Mouse (Mus musculus): ENCODE measurements at regions not wholly inside any gene's neighbourhood (a gene's known extent, or its start where the extent isn't known, plus 50 kb on each side); places are given as distances from the start of the nearest gene placed in this dataset.
"Not testable (repeated sequence)": the region's sequence is repeated elsewhere in the genome, so short reads cannot be mapped to it uniquely, and the experiment has no call there.

- 77% methylated on average over 11 of the region's 11 CpGs for WGBS
- H3K27ac ChIP-seq, result no peak overlapping the region
Observed at GRCm38 (mm10) chr9:82609111-82609510, 220.2 kb upstream of the Irak1bp1 start.

GRCm38 (mm10) chr9:82609946-82610345 lies 219.4 kb upstream of the Irak1bp1 start:
- no peak overlapping the region for H3K9ac ChIP-seq
- H3K36me3 ChIP-seq (replicated peaks; ENCODE audit: control insufficient read depth, insufficient read depth), result no peaks in the 10 kb centered on the region
- H3K4me1 ChIP-seq (replicated peaks; ENCODE audit: control insufficient read depth, insufficient read depth, low read length), result no peaks in the 10 kb centered on the region
- no peak overlapping the region for H3K27ac ChIP-seq
- ATAC-seq (ENCODE audit: low FRiP score) (0 out of 2 replicates have a peak, but pooled peaks have one; percentile 14), DNase-seq (ENCODE audit: low spot score) (no peak)
- 85% methylated on average over 4 of the region's 4 CpGs for WGBS
- no peaks in the 10 kb centered on the region for H3K27me3 ChIP-seq (ENCODE audit: control insufficient read depth, insufficient read depth, low read length)
- no peak overlapping the region for H3K4me2 ChIP-seq (replicated peaks)
- no peak overlapping the region for H3K4me3 ChIP-seq (replicated peaks; ENCODE audit: low read length)
- H3K9me3 ChIP-seq (ENCODE audit: control insufficient read depth, low read length), result no peaks in the 10 kb centered on the region

More at GRCm38 (mm10) chr9:82609111-82609510, 220.2 kb upstream of the Irak1bp1 start:
- DNase-seq (ENCODE audit: low spot score) (no peak), ATAC-seq (ENCODE audit: low FRiP score) (no peak)
- Histone ChIP-seq H3K4me1 (replicated peaks; ENCODE audit: control insufficient read depth, insufficient read depth, low read length) (no peaks in the 10 kb centered on the region), H3K4me2 (replicated peaks) (no peak overlapping the region), H3K27me3 (ENCODE audit: control insufficient read depth, insufficient read depth, low read length) (no peaks in the 10 kb centered on the region), H3K4me3 (replicated peaks; ENCODE audit: low read length) (no peak overlapping the region), H3K9me3 (ENCODE audit: control insufficient read depth, low read length) (no peaks in the 10 kb centered on the region), H3K9ac (no peak overlapping the region), H3K36me3 (replicated peaks; ENCODE audit: control insufficient read depth, insufficient read depth) (no peaks in the 10 kb centered on the region)

GRCm38 (mm10) chr9:82612526-82612925 lies 216.8 kb upstream of the Irak1bp1 start:
- no peaks in the 10 kb centered on the region for H3K36me3 ChIP-seq (replicated peaks; ENCODE audit: control insufficient read depth, insufficient read depth)
- ATAC-seq (ENCODE audit: low FRiP score), result no peak
- H3K4me3 ChIP-seq (replicated peaks; ENCODE audit: low read length), result no peak overlapping the region
- H3K9me3 ChIP-seq (ENCODE audit: control insufficient read depth, low read length), result no peaks in the 10 kb centered on the region
- H3K4me2 ChIP-seq (replicated peaks), result no peak overlapping the region
- H3K27me3 ChIP-seq (ENCODE audit: control insufficient read depth, insufficient read depth, low read length), result no peaks in the 10 kb centered on the region
- DNase-seq (ENCODE audit: low spot score), result no peak
- 92% methylated on average over 2 of the region's 2 CpGs for WGBS
- H3K27ac ChIP-seq, result no peak overlapping the region
- H3K9ac ChIP-seq, result no peak overlapping the region
- H3K4me1 ChIP-seq (replicated peaks; ENCODE audit: control insufficient read depth, insufficient read depth, low read length), result no peaks in the 10 kb centered on the region

- H3K4me3 ChIP-seq (replicated peaks; ENCODE audit: low read length), result no peak overlapping the region
- no peak overlapping the region for H3K4me2 ChIP-seq (replicated peaks)
- ATAC-seq (ENCODE audit: low FRiP score) (no peak), DNase-seq (ENCODE audit: low spot score) (no peak)
- H3K36me3 ChIP-seq (replicated peaks; ENCODE audit: control insufficient read depth, insufficient read depth), result no peaks in the 10 kb centered on the region
- no peak overlapping the region for H3K9ac ChIP-seq
- no peak overlapping the region for H3K27ac ChIP-seq
- no peaks in the 10 kb centered on the region for H3K9me3 ChIP-seq (ENCODE audit: control insufficient read depth, low read length)
- no peaks in the 10 kb centered on the region for H3K4me1 ChIP-seq (replicated peaks; ENCODE audit: control insufficient read depth, insufficient read depth, low read length)
- H3K27me3 ChIP-seq (ENCODE audit: control insufficient read depth, insufficient read depth, low read length), result no peaks in the 10 kb centered on the region
- 86% methylated on average over 3 of the region's 3 CpGs for WGBS
Observed at GRCm38 (mm10) chr9:82632411-82632810, 196.9 kb upstream of the Irak1bp1 start.

- no peaks in the 10 kb centered on the region for H3K36me3 ChIP-seq (replicated peaks; ENCODE audit: control insufficient read depth, insufficient read depth)
- H3K4me2 ChIP-seq (replicated peaks), result no peak overlapping the region
- no peaks in the 10 kb centered on the region for H3K27me3 ChIP-seq (ENCODE audit: control insufficient read depth, insufficient read depth, low read length)
- no peak overlapping the region for H3K4me3 ChIP-seq (replicated peaks; ENCODE audit: low read length)
- DNase-seq (ENCODE audit: low spot score), result no peak
- H3K4me1 ChIP-seq (replicated peaks; ENCODE audit: control insufficient read depth, insufficient read depth, low read length), result no peaks in the 10 kb centered on the region
- WGBS, result 82% methylated on average over 2 of the region's 2 CpGs
- no peak overlapping the region for H3K27ac ChIP-seq
- ATAC-seq (ENCODE audit: low FRiP score), result no peak
- no peaks in the 10 kb centered on the region for H3K9me3 ChIP-seq (ENCODE audit: control insufficient read depth, low read length)
- no peak overlapping the region for H3K9ac ChIP-seq
Observed at GRCm38 (mm10) chr9:82640277-82640676, 189.1 kb upstream of the Irak1bp1 start.

- H3K9ac ChIP-seq, result no peak overlapping the region
- no peak overlapping the region for H3K27ac ChIP-seq
- no peak overlapping the region for H3K4me2 ChIP-seq (replicated peaks)
- WGBS, result 31% methylated on average over 1 of the region's 1 CpGs
- no peaks in the 10 kb centered on the region for H3K27me3 ChIP-seq (ENCODE audit: control insufficient read depth, insufficient read depth, low read length)
- ATAC-seq (ENCODE audit: low FRiP score) (no peak), DNase-seq (ENCODE audit: low spot score) (peak; percentile 83)
- H3K9me3 ChIP-seq (ENCODE audit: control insufficient read depth, low read length), result no peaks in the 10 kb centered on the region
- no peaks in the 10 kb centered on the region for H3K36me3 ChIP-seq (replicated peaks; ENCODE audit: control insufficient read depth, insufficient read depth)
- no peak overlapping the region for H3K4me3 ChIP-seq (replicated peaks; ENCODE audit: low read length)
- H3K4me1 ChIP-seq (replicated peaks; ENCODE audit: control insufficient read depth, insufficient read depth, low read length), result no peaks in the 10 kb centered on the region
Observed at GRCm38 (mm10) chr9:82643900-82644299, 185.4 kb upstream of the Irak1bp1 start.

- H3K4me1 ChIP-seq (replicated peaks; ENCODE audit: control insufficient read depth, insufficient read depth, low read length); ATAC-seq (ENCODE audit: low FRiP score); H3K4me2 ChIP-seq (replicated peaks); H3K27ac ChIP-seq; H3K27me3 ChIP-seq (ENCODE audit: control insufficient read depth, insufficient read depth, low read length); H3K9me3 ChIP-seq (ENCODE audit: control insufficient read depth, low read length); H3K9ac ChIP-seq; H3K4me3 ChIP-seq (replicated peaks; ENCODE audit: low read length); DNase-seq (ENCODE audit: low spot score); H3K36me3 ChIP-seq (replicated peaks; ENCODE audit: control insufficient read depth, insufficient read depth): not testable (repeated sequence)
- 37% methylated on average over 1 of the region's 1 CpGs for WGBS
Observed at GRCm38 (mm10) chr9:82655511-82655910, 173.8 kb upstream of the Irak1bp1 start.

GRCm38 (mm10) chr9:82682196-82682595 lies 147.1 kb upstream of the Irak1bp1 start:
- no peaks in the 10 kb centered on the region for H3K36me3 ChIP-seq (replicated peaks; ENCODE audit: control insufficient read depth, insufficient read depth)
- no peaks in the 10 kb centered on the region for H3K27me3 ChIP-seq (ENCODE audit: control insufficient read depth, insufficient read depth, low read length)
- H3K4me3 ChIP-seq (replicated peaks; ENCODE audit: low read length), result no peak overlapping the region
- ATAC-seq (ENCODE audit: low FRiP score) (no peak), DNase-seq (ENCODE audit: low spot score) (no peak)
- H3K4me2 ChIP-seq (replicated peaks), result no peak overlapping the region
- H3K4me1 ChIP-seq (replicated peaks; ENCODE audit: control insufficient read depth, insufficient read depth, low read length), result no peaks in the 10 kb centered on the region
- H3K9me3 ChIP-seq (ENCODE audit: control insufficient read depth, low read length), result no peaks in the 10 kb centered on the region
- 86% methylated on average over 1 of the region's 1 CpGs for WGBS
- H3K27ac ChIP-seq, result no peak overlapping the region
- H3K9ac ChIP-seq, result no peak overlapping the region

GRCm38 (mm10) chr9:82709411-82709983 lies 119.8 kb upstream of the Irak1bp1 start:
- Histone ChIP-seq H3K27me3 (ENCODE audit: control insufficient read depth, insufficient read depth, low read length) (no peaks in the 10 kb centered on the region), H3K36me3 (replicated peaks; ENCODE audit: control insufficient read depth, insufficient read depth) (no peaks in the 10 kb centered on the region), H3K4me2 (replicated peaks) (no peak overlapping the region), H3K4me3 (replicated peaks; ENCODE audit: low read length) (no peak overlapping the region), H3K4me1 (replicated peaks; ENCODE audit: control insufficient read depth, insufficient read depth, low read length) (no peaks in the 10 kb centered on the region), H3K9me3 (ENCODE audit: control insufficient read depth, low read length) (no peaks in the 10 kb centered on the region), H3K9ac (no peak overlapping the region), H3K27ac (no peak overlapping the region)
- 29% methylated on average over 2 of the region's 2 CpGs for WGBS
- DNase-seq (ENCODE audit: low spot score) (no peak), ATAC-seq (ENCODE audit: low FRiP score) (no peak)

- Histone ChIP-seq H3K36me3 (replicated peaks; ENCODE audit: control insufficient read depth, insufficient read depth) (no peaks in the 10 kb centered on the region), H3K4me3 (replicated peaks; ENCODE audit: low read length) (no peak overlapping the region), H3K4me1 (replicated peaks; ENCODE audit: control insufficient read depth, insufficient read depth, low read length) (no peaks in the 10 kb centered on the region), H3K9me3 (ENCODE audit: control insufficient read depth, low read length) (no peaks in the 10 kb centered on the region), H3K27me3 (ENCODE audit: control insufficient read depth, insufficient read depth, low read length) (no peaks in the 10 kb centered on the region), H3K4me2 (replicated peaks) (no peak overlapping the region), H3K27ac (no peak overlapping the region), H3K9ac (no peak overlapping the region)
- DNase-seq (ENCODE audit: low spot score), result no peak
- 67% methylated on average over 12 of the region's 12 CpGs for WGBS
- ATAC-seq (ENCODE audit: low FRiP score), result no peak
Observed at GRCm38 (mm10) chr9:82709991-82710593, 119.2 kb upstream of the Irak1bp1 start.
